8 mouse cellular contexts compared by ENCODE assay signal in genomic region chr7:30599933-30600353, GRCm38 (mm10). TPM values are rescaled to one million over a fixed set of nuclear protein-coding genes. Genes with fewer than 3 reads are reported as not detected.
DNase-seq lines count a peak whose midpoint lies in the region; ATAC-seq lines count a peak whose summit lies in the region.

No protein-coding gene starts in this region.

- no peak overlapping the region for H3K9ac ChIP-seq in hindbrain, embryonic 12.5 days
- no peak overlapping the region for H3K9ac ChIP-seq in lung, embryonic 16.5 days (ENCODE audit: low read length)

- H3K4me2 ChIP-seq in hindbrain, embryonic 12.5 days (replicated peaks): peak overlapping the region; percentile 36
- H3K4me2 ChIP-seq in lung, embryonic 16.5 days (ENCODE audit: low read depth, low read length): peak overlapping the region; percentile 4

- 0 out of 2 replicates have a peak overlapping the region, but pooled peaks have one; percentile 13 for H3K27ac ChIP-seq in hindbrain, embryonic 12.5 days
- peak overlapping the region; percentile 96 for H3K27ac ChIP-seq in lung, embryonic 16.5 days (ENCODE audit: low read length)

- no peak overlapping the region; the same call in 1 of the 2 replicates for H3K4me3 ChIP-seq in hindbrain, embryonic 12.5 days
- H3K4me3 ChIP-seq in lung, embryonic 16.5 days (ENCODE audit: low read length): no peak overlapping the region

- H3K27me3 ChIP-seq in hindbrain, embryonic 12.5 days: no peaks in the 10 kb centered on the region; the same call in 1 of the 2 replicates
- no peaks in the 10 kb centered on the region for H3K27me3 ChIP-seq in lung, embryonic 16.5 days (ENCODE audit: control insufficient read depth, insufficient read depth, low read depth, low read length)

- ATAC-seq in hindbrain, embryonic 12.5 days (ENCODE audit: low FRiP score): peak; percentile 99
- ATAC-seq in lung, embryonic 16.5 days (ENCODE audit: low read depth): peak; percentile 90

- DNase-seq in NIH3T3 (ENCODE audit: low read depth): peak; percentile 37
- DNase-seq in cerebellum, postnatal 25 days: peak; percentile 95 to 98
- DNase-seq in frontal cortex, postnatal 25 days (ENCODE audit: low spot score in 2 of 2): peak; percentile 74 to 82
- DNase-seq in layer of hippocampus, postnatal 10 days (ENCODE audit: low spot score in 2 of 2): peak; percentile 89 to 92
- DNase-seq in ovary, postnatal 14 days (ENCODE audit: low spot score): peak; percentile 80
- DNase-seq in thymus, postnatal 10 days (ENCODE audit: low spot score in 2 of 2): peak; percentile 54 to 61

- no peaks in the 10 kb centered on the region for H3K9me3 ChIP-seq in hindbrain, embryonic 12.5 days (replicated peaks)
- no peaks in the 10 kb centered on the region for H3K9me3 ChIP-seq in lung, embryonic 16.5 days (ENCODE audit: control insufficient read depth, low read length)

- H3K4me1 ChIP-seq in hindbrain, embryonic 12.5 days: peaks cover 12% of the 10 kb centered on the region
- H3K4me1 ChIP-seq in lung, embryonic 16.5 days (replicated peaks; ENCODE audit: control insufficient read depth, insufficient read depth, low read length): peaks cover 9% of the 10 kb centered on the region

- H3K36me3 ChIP-seq in hindbrain, embryonic 12.5 days: no peaks in the 10 kb centered on the region
- no peaks in the 10 kb centered on the region for H3K36me3 ChIP-seq in lung, embryonic 16.5 days (ENCODE audit: control insufficient read depth, insufficient read depth, low read length)

- WGBS in hindbrain, embryonic 12.5 days: 2% methylated on average over 16 of the region's 16 CpGs
- WGBS in lung, embryonic 16.5 days: under 1% methylated on average over 16 of the region's 16 CpGs

RNA-seq across cellular contexts. Expression of gene Zbtb32, which starts 1.2 kb away (rescaled TPM):
- 0.17 and 0.39 TPM in 2 replicates for polyA plus RNA-seq in hindbrain, embryonic 12.5 days (2016; fragmentation: Nextera tagmentation; extraction: Ambion mirVana)
- total RNA-seq in layer of hippocampus, postnatal 10 days (2021): not detected
- polyA plus RNA-seq in lung, embryonic 16.5 days (2015; fragmentation: Nextera tagmentation; extraction: Ambion mirVana): 4.5 and 4.6 TPM in 2 replicates

RNA-seq across cellular contexts. Expression of gene Kmt2b, which starts 11.4 kb away (rescaled TPM):
- 8.8 and 9.9 TPM in 2 replicates for polyA plus RNA-seq in hindbrain, embryonic 12.5 days (2016; fragmentation: Nextera tagmentation; extraction: Ambion mirVana)
- total RNA-seq in layer of hippocampus, postnatal 10 days (2021): 10 to 100 TPM; 57.8 to 59.8 TPM
- polyA plus RNA-seq in lung, embryonic 16.5 days (2015; fragmentation: Nextera tagmentation; extraction: Ambion mirVana): 8.7 and 10.0 TPM in 2 replicates

RNA-seq across cellular contexts. Expression of gene Upk1a, which starts 12.7 kb away (rescaled TPM):
- polyA plus RNA-seq in hindbrain, embryonic 12.5 days (2016; fragmentation: Nextera tagmentation; extraction: Ambion mirVana): 0.21 and 0.35 TPM in 2 replicates
- total RNA-seq in layer of hippocampus, postnatal 10 days (2021): under 1 TPM; 0.22 to 0.34 TPM
- 1.8 and 1.9 TPM in 2 replicates for polyA plus RNA-seq in lung, embryonic 16.5 days (2015; fragmentation: Nextera tagmentation; extraction: Ambion mirVana)

RNA-seq across cellular contexts. Expression of gene Cox6b1, which starts 26.0 kb away (rescaled TPM):
- 737 and 880 TPM in 2 replicates for polyA plus RNA-seq in hindbrain, embryonic 12.5 days (2016; fragmentation: Nextera tagmentation; extraction: Ambion mirVana)
- 100 to 1,000 TPM; 719 to 852 TPM for total RNA-seq in layer of hippocampus, postnatal 10 days (2021)
- polyA plus RNA-seq in lung, embryonic 16.5 days (2015; fragmentation: Nextera tagmentation; extraction: Ambion mirVana): 902 and 945 TPM in 2 replicates

RNA-seq across cellular contexts. Expression of gene Igflr1, which starts 34.7 kb away (rescaled TPM):
- 4.2 and 6.3 TPM in 2 replicates for polyA plus RNA-seq in hindbrain, embryonic 12.5 days (2016; fragmentation: Nextera tagmentation; extraction: Ambion mirVana)
- 1 to 10 TPM; 2.4 to 2.8 TPM for total RNA-seq in layer of hippocampus, postnatal 10 days (2021)
- polyA plus RNA-seq in lung, embryonic 16.5 days (2015; fragmentation: Nextera tagmentation; extraction: Ambion mirVana): 4.2 and 6.4 TPM in 2 replicates

Comparison
In these comparisons a context has a peak if more than half of its experiments do, and no peak if none do; other contexts are left out.
1. DNase-seq: peak in every context shown above with its lines; median percentile 96 in cerebellum, postnatal 25 days; 90 in layer of hippocampus, postnatal 10 days; 80 in ovary, postnatal 14 days; 78 in frontal cortex, postnatal 25 days; 58 in thymus, postnatal 10 days; 37 in NIH3T3.